Mouse (Mus musculus): Measurements from ENCODE around the gene Nup107. TPM values are rescaled to one million over a fixed set of nuclear protein-coding genes. Genes with fewer than 3 reads are reported as not detected.

The Nup107 gene
- total RNA-seq, 1 experiment from 2014 or later = 45.9 TPM

Other genes with a start within 250 kb of the Nup107 start
- 40.6 and 45.2 TPM in 2 replicates for gene Cpm, start 163.2 kb downstream of the Nup107 start, total RNA-seq (2017)
- gene Mdm2, start 81.9 kb downstream of the Nup107 start, total RNA-seq (2017) = 159 and 173 TPM in 2 replicates
- 13.2 and 15.1 TPM in 2 replicates for gene Slc35e3, start 46.3 kb downstream of the Nup107 start, total RNA-seq (2017)
- gene Rap1b, start 53.3 kb upstream of the Nup107 start, total RNA-seq (2017) = 331 and 337 TPM in 2 replicates